8 mouse cellular contexts compared by ENCODE assay signal in genomic region chr11:120190526-120191412, GRCm38 (mm10). TPM values are rescaled to one million over a fixed set of nuclear protein-coding genes. Genes with fewer than 3 reads are reported as not detected.
DNase-seq lines count a peak whose midpoint lies in the region; ATAC-seq lines count a peak whose summit lies in the region.

No protein-coding gene starts in this region.

- ATAC-seq in erythroblast, adult 5-6 weeks (replicated peaks; ENCODE audit: low FRiP score, poor library complexity, severe bottlenecking), result no peak
- ATAC-seq in hindbrain, embryonic 16.5 days, result no peak

- peak overlapping the region; percentile 59 for H3K4me3 ChIP-seq in erythroblast, embryonic 14.5 days (replicated peaks)
- H3K4me3 ChIP-seq in brown adipose tissue, adult 24 weeks (ENCODE audit: insufficient read depth, low read depth, low read length), result peak overlapping the region; percentile 40
- H3K4me3 ChIP-seq in hindbrain, embryonic 16.5 days (ENCODE audit: low read length), result peak overlapping the region; percentile 77; the same call in 1 of the 2 replicates
- peak overlapping the region; percentile 96 for H3K4me3 ChIP-seq in midbrain, embryonic 10.5 days

- peak overlapping the region; percentile 13; the same call in 1 of the 2 replicates for H3K27ac ChIP-seq in brown adipose tissue, adult 24 weeks (replicated peaks; ENCODE audit: low read depth, low read length)
- peak overlapping the region; percentile 31 for H3K27ac ChIP-seq in hindbrain, embryonic 16.5 days (ENCODE audit: low read depth, low read length)
- H3K27ac ChIP-seq in midbrain, embryonic 10.5 days (replicated peaks), result peak overlapping the region; percentile 100

- H3K4me1 ChIP-seq in erythroblast, embryonic 14.5 days (ENCODE audit: control insufficient read depth), result peaks cover 18% of the 10 kb centered on the region
- peaks cover 7% of the 10 kb centered on the region for H3K4me1 ChIP-seq in brown adipose tissue, adult 24 weeks (ENCODE audit: control insufficient read depth, insufficient read depth, insufficient read length, low read length)
- H3K4me1 ChIP-seq in hindbrain, embryonic 16.5 days (ENCODE audit: control insufficient read depth, insufficient read depth, low read depth, low read length), result peaks cover 19% of the 10 kb centered on the region
- H3K4me1 ChIP-seq in midbrain, embryonic 10.5 days, result peaks cover 31% of the 10 kb centered on the region

- no peaks in the 10 kb centered on the region for H3K36me3 ChIP-seq in erythroblast, embryonic 14.5 days (ENCODE audit: control insufficient read depth)
- no peaks in the 10 kb centered on the region for H3K36me3 ChIP-seq in hindbrain, embryonic 16.5 days (ENCODE audit: control insufficient read depth, insufficient read depth, low read length)
- peaks cover 16% of the 10 kb centered on the region for H3K36me3 ChIP-seq in midbrain, embryonic 10.5 days

- WGBS in hindbrain, embryonic 16.5 days, result 38% methylated on average over 14 of the region's 14 CpGs
- 30% methylated on average over 14 of the region's 14 CpGs for WGBS in midbrain, embryonic 10.5 days

- DNase-seq in midbrain, embryonic 10.5 days (ENCODE audit: low spot score), result no peak
- DNase-seq in urinary bladder, postnatal 25 days (ENCODE audit: low spot score), result no peak
- DNase-seq in spleen, adult 18-20 months, result no peak
- no peak for DNase-seq in gastrocnemius, postnatal 36 days

- peak overlapping the region; percentile 60; the same call in 1 of the 2 replicates for H3K9ac ChIP-seq in hindbrain, embryonic 16.5 days (ENCODE audit: low read depth, low read length)

- H3K4me2 ChIP-seq in hindbrain, embryonic 16.5 days (ENCODE audit: low read length), result peak overlapping the region; percentile 95

- intact Hi-C loops in gastrocnemius, postnatal 36 days (cut with DNase I), result no loop called here

- peaks cover 66% of the 10 kb centered on the region for H3K27me3 ChIP-seq in erythroblast, embryonic 14.5 days (ENCODE audit: control insufficient read depth)
- no peaks in the 10 kb centered on the region for H3K27me3 ChIP-seq in hindbrain, embryonic 16.5 days (replicated peaks; ENCODE audit: control insufficient read depth, insufficient read depth, low read length)
- H3K27me3 ChIP-seq in midbrain, embryonic 10.5 days (ENCODE audit: low read depth, poor library complexity, severe bottlenecking), result no peaks in the 10 kb centered on the region; the same call in 1 of the 2 replicates

- H3K9me3 ChIP-seq in erythroblast, embryonic 14.5 days (ENCODE audit: control insufficient read depth, low read length), result peaks cover 2% of the 10 kb centered on the region; the same call in 1 of the 2 replicates
- no peaks in the 10 kb centered on the region for H3K9me3 ChIP-seq in hindbrain, embryonic 16.5 days (ENCODE audit: control insufficient read depth, low read length)
- H3K9me3 ChIP-seq in midbrain, embryonic 10.5 days (replicated peaks), result no peaks in the 10 kb centered on the region

RNA-seq across cellular contexts. Expression of gene Slc38a10, which starts 39.6 kb away (rescaled TPM):
- 6.1 and 6.2 TPM in 2 replicates for polyA plus RNA-seq in erythroblast, embryonic 14.5 days (2012)
- total RNA-seq in erythroblast, adult 5-6 weeks (2015; ENCODE audit: low replicate concordance), result 7.7 and 10.7 TPM in 2 replicates
- 22.4 and 39.9 TPM in 2 replicates for total RNA-seq in erythroblast, adult 5-6 weeks (2017; ENCODE audit: low replicate concordance)
- polyA plus RNA-seq in brown adipose tissue, adult 24 weeks (2012; ENCODE audit: insufficient read depth, insufficient read length, missing spikeins), result 80.3 and 82.0 TPM in 2 replicates
- 114 and 122 TPM in 2 replicates for polyA plus RNA-seq in hindbrain, embryonic 16.5 days (2015; fragmentation: Nextera tagmentation; extraction: Ambion mirVana)
- 87.1 and 97.9 TPM in 2 replicates for polyA plus RNA-seq in midbrain, embryonic 10.5 days (2016; fragmentation: Nextera tagmentation; extraction: Ambion mirVana)
- 10 to 100 TPM; 43.0 to 43.4 TPM for total RNA-seq in gastrocnemius, postnatal 36 days (2021)

RNA-seq across cellular contexts. Expression of gene Bahcc1, which starts 42.0 kb away (rescaled TPM):
- polyA plus RNA-seq in erythroblast, embryonic 14.5 days (2012), result 0.17 and 0.21 TPM in 2 replicates
- total RNA-seq in erythroblast, adult 5-6 weeks (2015; ENCODE audit: low replicate concordance), result 2.1 and 3.3 TPM in 2 replicates
- 0.84 and 2.0 TPM in 2 replicates for total RNA-seq in erythroblast, adult 5-6 weeks (2017; ENCODE audit: low replicate concordance)
- polyA plus RNA-seq in brown adipose tissue, adult 24 weeks (2012; ENCODE audit: insufficient read depth, insufficient read length, missing spikeins), result 5.7 and 5.9 TPM in 2 replicates
- polyA plus RNA-seq in hindbrain, embryonic 16.5 days (2015; fragmentation: Nextera tagmentation; extraction: Ambion mirVana), result 7.8 and 9.7 TPM in 2 replicates
- 14.3 and 16.6 TPM in 2 replicates for polyA plus RNA-seq in midbrain, embryonic 10.5 days (2016; fragmentation: Nextera tagmentation; extraction: Ambion mirVana)
- 1 to 10 TPM; 2.3 to 4.1 TPM for total RNA-seq in gastrocnemius, postnatal 36 days (2021)

Comparison
In these comparisons a context has a peak if more than half of its experiments do, and no peak if none do; other contexts are left out.
1. H3K4me3 ChIP-seq: peak in every context shown above with its lines; median percentile 96 in midbrain, embryonic 10.5 days; 77 in hindbrain, embryonic 16.5 days; 59 in erythroblast, embryonic 14.5 days; 40 in brown adipose tissue, adult 24 weeks.
2. H3K27ac ChIP-seq: peak in every context shown above with its lines; median percentile 100 in midbrain, embryonic 10.5 days; 31 in hindbrain, embryonic 16.5 days; 13 in brown adipose tissue, adult 24 weeks.
3. RNA of gene Slc38a10, which starts 39.6 kb away (polyA plus RNA-seq): 114 to 122 TPM in hindbrain, embryonic 16.5 days, 87.1 to 97.9 TPM in midbrain, embryonic 10.5 days and 80.3 to 82.0 TPM in brown adipose tissue, adult 24 weeks; 6.1 to 6.2 TPM in erythroblast, embryonic 14.5 days; every median in the first group is over 10 times any median in the second.